Mouse (Mus musculus): Measurements from ENCODE around the gene Gabpa. TPM values are rescaled to one million over a fixed set of nuclear protein-coding genes. Genes with fewer than 3 reads are reported as not detected.

Gabpa gene
- 59.1 TPM for polyA plus RNA-seq (2015; fragmentation: Illumina TruSeq; extraction: RNeasy Lipid Tissue Mini Kit (QIAGEN cat#74804); ENCODE audit: insufficient read depth, low replicate concordance)

GRCm38 (mm10) chr16:84834745-84835440 lies at the start of gene Gabpa:
Gene Gabpa, plus strand, starts transcription at chr16:84834925.

GRCm38 (mm10) chr16:84835441-84835822 lies 707 bp downstream of the Gabpa start, which contains the start of gene Atp5j:
Gene Atp5j, minus strand, starts transcription at chr16:84835625.

Other genes starting within 250 kb of the Gabpa start
- 27.8 TPM for gene Mrpl39, start 99.2 kb upstream of the Gabpa start, polyA plus RNA-seq (2015; fragmentation: Illumina TruSeq; extraction: RNeasy Lipid Tissue Mini Kit (QIAGEN cat#74804); ENCODE audit: insufficient read depth, low replicate concordance)
- gene Jam2, start 60.8 kb upstream of the Gabpa start, polyA plus RNA-seq (2015; fragmentation: Illumina TruSeq; extraction: RNeasy Lipid Tissue Mini Kit (QIAGEN cat#74804); ENCODE audit: insufficient read depth, low replicate concordance): 13.1 TPM
- 354 TPM for gene Atp5j, start 700 bp downstream of the Gabpa start, polyA plus RNA-seq (2015; fragmentation: Illumina TruSeq; extraction: RNeasy Lipid Tissue Mini Kit (QIAGEN cat#74804); ENCODE audit: insufficient read depth, low replicate concordance)

Data from spleen, adult 10 weeks (tissue).